Mouse (Mus musculus) thymus, postnatal 10 days (tissue): Measurements from ENCODE around the gene As3mt.
"Not testable (repeated sequence)": the region's sequence is repeated elsewhere in the genome, so short reads cannot be mapped to it uniquely, and the experiment has no call there.

Experiments
- DNase-seq, 2 experiments: peaks; one replicate each; pipeline ENCODE4 v3.0.0; 2021; ENCODE audit warnings: low spot score in 2 of 2

As3mt gene

GRCm38 (mm10) chr19:46699011-46699481 is 8.2 kb upstream of the As3mt start:
- DNase-seq, result no peak

DNA sequence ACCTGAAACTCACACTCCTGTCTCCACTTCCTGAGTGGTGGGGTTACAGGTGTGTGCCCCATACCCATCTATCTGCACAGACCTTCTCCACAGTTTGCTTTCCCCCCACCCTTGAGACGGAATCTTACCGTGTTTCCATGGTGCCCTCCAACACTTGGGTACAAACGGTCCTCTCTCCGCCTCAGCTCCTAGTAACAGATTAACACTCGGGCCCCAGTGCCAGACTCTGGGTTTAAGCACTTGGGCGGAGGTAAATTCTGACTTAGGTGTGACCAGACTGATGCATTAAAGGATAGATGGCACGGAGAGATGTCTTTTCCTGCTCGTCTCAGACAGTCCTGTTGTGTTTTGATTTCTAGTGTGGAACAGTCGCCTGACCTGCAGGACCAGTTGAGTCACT is 6.1 kb upstream of the As3mt start:
- DNase-seq, result no peak

DNA sequence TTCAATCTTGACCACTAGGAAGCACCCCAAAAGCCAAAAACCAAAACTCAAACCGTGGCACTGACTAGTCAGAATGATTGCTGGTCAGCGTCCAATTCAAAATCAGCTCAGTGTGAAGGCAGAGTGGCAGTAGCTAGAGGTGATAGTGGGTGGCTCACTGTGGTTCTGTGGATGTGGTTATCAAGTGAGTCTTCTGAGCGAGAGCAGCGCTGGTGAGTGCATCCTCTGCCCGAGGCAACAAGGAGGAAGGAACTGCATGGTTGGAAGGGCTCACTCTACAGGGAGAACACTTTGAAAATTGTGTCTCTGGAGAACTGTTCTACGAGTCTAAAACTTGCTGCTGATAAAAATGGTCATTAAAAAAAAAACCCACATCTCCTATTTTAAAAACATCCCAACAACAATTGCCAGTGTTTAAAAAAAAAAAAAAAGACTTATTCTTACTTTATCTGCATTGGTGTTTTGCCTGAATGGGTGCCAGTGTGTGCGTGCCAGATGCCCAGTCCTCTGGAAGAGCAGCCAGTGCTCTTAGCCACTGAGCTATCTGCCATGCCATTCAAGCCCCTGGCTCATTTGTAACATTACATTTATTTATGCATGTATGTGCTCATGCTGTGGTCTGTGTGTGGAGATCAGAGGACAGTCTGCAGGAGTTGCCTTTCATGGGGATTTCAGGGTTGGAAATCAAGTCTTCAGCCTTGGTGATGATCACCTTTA is 1.3 kb upstream of the As3mt start:
- DNase-seq, result no peak

- no peak for DNase-seq
Measured at GRCm38 (mm10) chr19:46706540-46707295, 540 bp upstream of the As3mt start.

DNA sequence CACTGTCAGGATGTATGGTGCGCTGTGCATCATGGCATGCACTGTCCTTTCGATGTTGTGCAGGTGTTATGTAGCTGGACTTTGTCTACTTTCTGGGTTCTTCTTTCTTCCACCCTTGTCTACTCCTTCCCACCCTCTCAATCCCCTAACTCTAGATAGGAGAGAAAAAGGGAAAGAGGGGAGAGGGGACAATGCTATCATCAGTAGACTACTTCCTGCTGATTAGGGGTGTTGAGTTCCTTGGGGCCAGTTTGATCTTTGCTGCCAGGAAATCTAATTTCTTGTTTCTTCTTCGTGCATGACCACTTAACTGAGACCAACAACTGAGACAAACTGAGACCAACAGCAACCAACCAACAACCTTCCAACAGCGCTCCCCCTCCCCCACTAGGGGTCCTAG is 3.4 kb downstream of the As3mt start:
- no peak for DNase-seq

GRCm38 (mm10) chr19:46714234-46714633 is 7.0 kb downstream of the As3mt start:
- DNase-seq, result no peak

DNA sequence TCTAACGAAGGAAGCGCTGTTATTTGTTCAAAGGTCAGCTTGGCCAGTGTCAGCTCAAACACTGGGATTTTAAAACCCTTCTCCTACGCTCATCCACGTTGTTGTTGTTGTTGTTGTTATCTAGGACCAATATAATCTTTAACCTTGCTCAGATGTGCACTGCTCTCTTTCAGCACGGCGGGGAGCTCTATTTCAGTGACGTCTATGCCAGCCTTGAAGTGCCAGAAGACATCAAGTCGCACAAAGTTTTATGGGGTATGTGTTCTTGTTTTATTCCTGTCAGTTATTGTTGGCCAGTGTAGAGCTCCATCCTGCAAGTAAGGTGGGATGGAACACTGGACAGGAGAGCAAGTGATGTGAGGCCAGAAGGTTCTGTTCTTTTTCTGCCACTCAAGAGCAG is 7.8 kb downstream of the As3mt start:
- DNase-seq, result no peak

DNA sequence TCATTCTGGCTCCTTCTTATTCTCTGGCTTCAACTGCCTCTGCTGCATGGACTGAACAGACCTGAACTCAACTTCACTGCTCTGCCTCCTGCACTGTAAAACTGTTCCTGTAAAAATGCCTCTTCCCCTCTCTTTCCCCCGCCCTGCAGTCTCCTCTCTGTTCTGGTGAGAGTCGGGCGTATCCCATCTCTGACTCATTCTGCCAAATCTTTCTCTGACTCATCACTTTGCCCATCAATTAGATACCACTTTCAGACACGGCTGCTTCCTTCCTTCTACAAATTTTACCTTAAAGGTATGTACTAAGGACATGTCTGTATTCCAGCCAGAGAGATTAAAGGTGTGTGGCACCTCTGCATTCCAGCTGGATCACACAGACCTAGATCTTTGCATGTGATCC is 10.9 kb downstream of the As3mt start:
- DNase-seq, result no peak

DNA sequence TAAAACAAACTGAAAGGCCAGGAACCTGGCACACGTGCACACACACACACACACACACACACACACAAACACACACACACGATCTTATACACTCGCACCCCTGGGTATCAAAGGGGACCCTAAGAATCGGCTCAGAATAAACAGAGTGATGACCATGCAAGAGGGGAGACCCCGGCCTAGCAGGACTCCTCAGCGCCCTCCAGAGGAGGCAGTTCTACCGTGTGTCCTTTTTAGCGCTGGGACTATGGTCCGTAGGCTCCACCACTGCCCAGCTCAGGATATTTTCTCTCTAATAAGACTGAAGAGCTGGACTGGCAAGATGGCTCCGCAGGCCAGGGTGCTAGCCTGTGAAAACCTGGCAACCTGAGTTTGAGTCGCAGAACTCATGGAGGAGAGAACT is 17.2 kb downstream of the As3mt start:
- no peak for DNase-seq

DNA sequence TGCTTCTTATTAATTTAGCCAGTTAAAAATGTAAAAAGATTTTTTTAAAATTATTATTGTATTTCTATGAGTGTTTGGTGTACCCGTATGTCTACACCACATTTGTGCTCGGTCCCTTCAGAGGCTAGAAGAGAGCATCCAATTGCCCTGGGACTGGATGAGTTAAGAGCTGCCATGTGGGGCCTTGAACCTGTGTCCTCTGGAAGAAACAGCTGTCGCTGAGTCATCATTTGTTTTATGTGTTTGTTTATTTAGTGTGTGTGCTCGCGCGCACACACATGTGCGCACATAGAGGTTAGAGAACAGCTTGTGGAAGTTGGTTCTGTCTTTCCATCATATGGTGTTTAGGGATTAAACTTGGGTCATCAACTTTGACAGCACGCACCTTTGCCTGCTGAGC is 18.9 kb downstream of the As3mt start:
- no peak for DNase-seq

GRCm38 (mm10) chr19:46727140-46727736 is 20.0 kb downstream of the As3mt start:
- DNase-seq, result no peak

GRCm38 (mm10) chr19:46727945-46728540 is 20.8 kb downstream of the As3mt start:
- no peak for DNase-seq

DNA sequence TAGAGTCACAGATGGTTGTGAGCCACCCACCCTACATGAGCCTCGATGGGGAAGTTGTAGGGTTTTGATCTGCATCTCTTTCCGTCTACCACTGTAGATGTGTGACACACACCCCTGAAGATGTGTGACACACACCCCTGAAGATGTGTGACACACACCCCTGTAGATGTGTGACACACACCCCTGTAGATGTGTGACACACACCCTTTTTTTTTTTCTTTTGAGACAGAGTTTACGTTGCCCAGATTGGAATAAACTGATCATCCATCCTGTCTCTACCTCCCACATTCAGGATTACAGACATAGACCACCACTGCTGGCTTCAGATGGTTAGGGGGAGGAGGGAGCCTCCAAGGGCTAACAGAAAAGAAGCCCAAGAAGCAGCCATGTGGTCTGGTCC is 21.7 kb downstream of the As3mt start:
- no peak for DNase-seq

GRCm38 (mm10) chr19:46731351-46731750 is 24.1 kb downstream of the As3mt start:
- no peak for DNase-seq

DNA sequence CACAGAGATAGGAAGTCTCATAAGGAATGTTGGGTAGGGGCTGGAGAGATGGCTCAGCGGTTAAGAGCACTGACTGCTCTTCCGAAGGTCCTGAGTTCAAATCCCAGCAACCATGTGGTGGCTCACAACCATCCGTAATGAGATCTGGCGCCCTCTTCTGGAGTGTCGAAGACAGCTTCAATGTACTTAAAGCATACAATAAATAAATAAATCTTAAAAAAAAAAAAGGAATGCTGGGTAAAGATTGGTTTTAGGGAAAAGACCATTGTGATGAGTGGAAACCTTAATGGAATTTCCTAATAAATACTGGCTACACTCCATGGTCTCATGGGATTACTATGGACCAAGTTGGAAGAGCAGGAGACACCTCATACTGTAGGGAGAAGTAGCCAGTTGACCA is 25.4 kb downstream of the As3mt start:
- DNase-seq, result not testable (repeated sequence)

GRCm38 (mm10) chr19:46733626-46734025 is 26.4 kb downstream of the As3mt start:
- DNase-seq, result no peak

DNA sequence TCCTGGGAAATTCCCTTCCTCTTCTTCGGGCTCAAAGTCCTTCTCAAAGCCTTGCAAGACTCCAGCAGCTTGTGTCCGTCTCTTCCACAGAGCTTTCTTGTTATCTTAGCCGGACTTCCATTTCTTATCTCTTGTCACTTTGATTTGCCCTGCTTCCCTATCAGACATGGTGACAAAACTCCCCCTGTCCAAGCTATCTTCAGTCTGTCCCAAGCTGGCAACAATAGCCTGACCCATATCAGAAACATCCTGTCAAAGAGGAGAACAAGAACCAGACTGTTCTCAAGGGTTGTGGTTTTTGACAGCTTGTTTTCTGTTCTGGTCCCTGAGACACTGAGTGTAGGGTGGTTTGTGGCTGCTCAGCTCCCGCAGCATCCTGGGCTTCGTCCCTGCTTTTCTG is 28.0 kb downstream of the As3mt start:
- DNase-seq, result no peak

- peak; percentile 56 to 63 for DNase-seq
Measured at GRCm38 (mm10) chr19:46737106-46737505, 29.8 kb downstream of the As3mt start.

GRCm38 (mm10) chr19:46740341-46741008 is 33.2 kb downstream of the As3mt start:
- DNase-seq, result peak; percentile 44 to 80

DNA sequence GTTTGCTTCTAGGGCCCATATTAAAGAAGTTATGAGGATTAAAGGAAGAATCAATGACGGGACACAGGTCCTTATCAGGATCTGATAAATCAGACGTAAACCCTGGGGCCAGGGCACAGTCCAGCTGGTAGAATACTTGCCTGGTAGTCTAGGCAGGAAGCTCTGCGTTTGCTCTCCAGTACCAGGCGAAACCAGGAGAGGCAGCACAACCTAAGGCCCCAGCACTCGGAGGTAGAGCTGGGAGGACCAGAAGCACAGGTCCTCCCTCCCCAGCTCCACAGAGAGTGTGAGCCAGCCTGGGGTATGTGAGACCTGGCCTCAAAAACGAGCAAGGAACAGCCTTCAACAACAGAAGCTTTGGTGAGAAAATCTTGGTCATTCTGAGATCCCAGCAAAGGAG is 34.3 kb downstream of the As3mt start:
- no peak for DNase-seq

- no peak for DNase-seq
Measured at GRCm38 (mm10) chr19:46744681-46745080, 37.4 kb downstream of the As3mt start.

GRCm38 (mm10) chr19:46747799-46748198 is 40.5 kb downstream of the As3mt start:
- no peak for DNase-seq
